Mouse (Mus musculus): Measurements from ENCODE around the gene Supt20. TPM values are rescaled to one million over a fixed set of nuclear protein-coding genes. Genes with fewer than 3 reads are reported as not detected.

The Supt20 gene
- 31.6 and 34.8 TPM in 2 replicates for total RNA-seq (2012; rRNA removed)
- 10 to 100 TPM in 1 of 2 experiments, not detected in 1; 66.6 TPM for polyA plus RNA-seq (2012; ENCODE audit: insufficient read depth in 1 of 2, insufficient read length in 2 of 2, low read depth in 1 of 2, low replicate concordance in 2 of 2, missing spikeins in 1 of 2)

DNA sequence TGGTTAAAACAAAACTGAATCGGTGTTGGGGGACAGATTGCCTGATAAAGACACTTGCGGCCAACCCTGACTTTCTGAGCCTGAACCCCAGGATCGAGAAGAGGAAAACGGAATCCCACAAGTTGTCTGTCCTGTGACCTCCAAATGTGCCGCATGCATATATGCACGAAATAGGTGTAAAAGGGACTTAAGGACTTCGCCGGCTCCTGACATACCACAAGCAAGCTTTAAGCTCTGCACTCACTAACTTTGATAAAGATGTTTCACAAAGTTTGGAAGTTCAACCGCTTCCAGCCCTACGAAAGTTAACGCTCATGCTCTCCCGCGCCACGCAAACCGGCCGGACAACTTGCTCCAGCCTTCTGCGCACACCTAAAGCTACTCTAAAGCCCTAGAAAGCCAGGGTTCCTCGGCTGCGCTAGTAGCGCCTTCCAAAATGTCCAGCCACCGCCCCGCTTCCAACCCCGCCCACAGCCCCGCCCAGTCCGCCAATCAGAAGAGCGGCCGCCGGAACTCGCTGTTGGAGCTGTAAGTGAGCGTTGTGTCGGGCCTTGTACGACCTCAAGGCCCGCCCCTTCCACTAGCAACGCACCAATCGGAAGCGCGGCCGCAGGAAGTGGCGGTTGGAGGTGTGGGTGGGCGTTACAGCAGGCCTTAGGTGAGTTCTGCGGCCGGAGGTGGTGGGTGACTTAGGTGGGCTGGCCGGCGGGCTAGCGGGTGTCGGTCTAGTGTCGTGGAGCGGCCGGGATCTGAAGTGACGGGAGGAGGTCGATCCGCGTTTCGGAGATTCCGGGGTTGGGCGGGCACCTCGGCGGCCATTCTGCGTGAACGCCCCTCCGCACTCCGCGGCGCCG lies at the start of gene Supt20:
TSS of gene Supt20 (plus strand) at position 606 of the 854 bp plus-strand sequence.
- Histone ChIP-seq H3K9ac (ENCODE audit: control insufficient read depth, low read depth, low read length, poor library complexity, severe bottlenecking) (peak within 1 kb of the TSS; percentile 81), H3K27ac (ENCODE audit: control insufficient read depth, low read depth, low read length) (peak within 1 kb of the TSS; percentile 85), H3K27me3 (ENCODE audit: control insufficient read depth in 1 of 2, insufficient read depth in 2 of 2, low read length in 2 of 2) (no peaks in the 10 kb centered on the region), H3K36me3 (ENCODE audit: control insufficient read depth in 1 of 2, insufficient read depth in 2 of 2, low read length in 2 of 2) (peaks cover 9 to 13% of the 10 kb centered on the region in 2 experiments; a peak in 3 of 4 replicates), H3K79me2 (ENCODE audit: control insufficient read depth, insufficient read depth, low read length, poor library complexity) (peaks cover 6% of the 10 kb centered on the region), H3K4me1 (ENCODE audit: control insufficient read depth in 1 of 2, insufficient read depth in 2 of 2, low read length in 2 of 2) (peaks cover 8 to 12% of the 10 kb centered on the region in 2 experiments), H3K4me3 (ENCODE audit: control insufficient read depth in 1 of 2, insufficient read depth in 1 of 2, low read depth in 2 of 2, low read length in 2 of 2) (peak within 1 kb of the TSS; percentile 89 to 97), H3K9me3 (replicated peaks; ENCODE audit: insufficient read depth, low read length) (no peaks in the 10 kb centered on the region)
- TF ChIP-seq KAT2A (conservative IDR thresholded peaks at IDR 0.05; ENCODE audit: low read depth, low read length), result 0 out of 2 replicates have a peak, but pooled peaks have one; percentile 30
- TF ChIP-seq MXI1 (IDR thresholded peaks at IDR 0.05; ENCODE audit: low read depth, low read length), result peak; percentile 70; the same call in 1 of the 2 replicates
- TF ChIP-seq EP300 (IDR thresholded peaks at IDR 0.05; ENCODE audit: low read depth in 1 of 2, low read length in 2 of 2), result 0 out of 4 replicates have a peak, but pooled peaks of 1 of the 2 experiments have one; percentile 16
- TF ChIP-seq POLR2AphosphoS2 (IDR thresholded peaks at IDR 0.05; ENCODE audit: low read length), result peak; percentile 61; the same call in 1 of the 2 replicates
- TF ChIP-seq NRF1 (IDR thresholded peaks at IDR 0.05; ENCODE audit: insufficient read depth, low read depth, low read length, poor library complexity, severe bottlenecking), result 0 out of 2 replicates have a peak, but pooled peaks have one; percentile 23
- TF ChIP-seq POLR2A (IDR thresholded peaks at IDR 0.05; ENCODE audit: control insufficient read depth in 1 of 2, insufficient read depth in 1 of 2, low read depth in 1 of 2, low read length in 2 of 2, poor library complexity in 1 of 2), result peak; percentile 81
- no peak for TF ChIP-seq RCOR1 (IDR thresholded peaks at IDR 0.05; ENCODE audit: low read depth, low read length)
- TF ChIP-seq MYC (IDR thresholded peaks at IDR 0.05; ENCODE audit: low read depth, low read length), result no peak
- TF ChIP-seq SIN3A (IDR thresholded peaks at IDR 0.05; ENCODE audit: low read length), result peak; percentile 66
- no peak for TF ChIP-seq JUND (IDR thresholded peaks at IDR 0.05; ENCODE audit: low read depth, low read length)
- TF ChIP-seq ZMIZ1 (IDR thresholded peaks at IDR 0.05; ENCODE audit: low read depth, low read length), result peak; percentile 88
- TF ChIP-seq POLR2AphosphoS5 (IDR thresholded peaks at IDR 0.05; ENCODE audit: borderline replicate concordance, low read depth, low read length), result no peak
- no peak for TF ChIP-seq ZC3H11A (IDR thresholded peaks at IDR 0.05; ENCODE audit: low read depth, low read length)
- peak; percentile 45; the same call in 1 of the 2 replicates for TF ChIP-seq ELF1 (IDR thresholded peaks at IDR 0.05; ENCODE audit: low read depth, low read length)
- 0 out of 2 replicates have a peak, but pooled peaks have one; percentile 11 for TF ChIP-seq ETS1 (IDR thresholded peaks at IDR 0.05; ENCODE audit: low read depth, low read length)
- peak; percentile 95 for TF ChIP-seq MYB (IDR thresholded peaks at IDR 0.05; ENCODE audit: low read depth, low read length)
- no peak for TF ChIP-seq USF1 (IDR thresholded peaks at IDR 0.05; ENCODE audit: low read depth, low read length)
- peak; percentile 53 for TF ChIP-seq TCF12 (IDR thresholded peaks at IDR 0.05; ENCODE audit: low read depth, low read length)
- TF ChIP-seq GATA1 (IDR thresholded peaks at IDR 0.05; ENCODE audit: low read depth, low read length), result peak; percentile 22; the same call in 1 of the 2 replicates
- no peak for TF ChIP-seq RAD21 (IDR thresholded peaks at IDR 0.05; ENCODE audit: low read depth, low read length)
- TF ChIP-seq GABPA (IDR thresholded peaks at IDR 0.05; ENCODE audit: low read depth, low read length), result no peak
- no peak for TF ChIP-seq CHD1 (IDR thresholded peaks at IDR 0.05; ENCODE audit: low read depth, low read length)
- peak; percentile 42; the same call in 1 of the 2 replicates for TF ChIP-seq MAX (IDR thresholded peaks at IDR 0.05; ENCODE audit: low read length)
- peak; percentile 74 for TF ChIP-seq NELFE (IDR thresholded peaks at IDR 0.05; ENCODE audit: low read depth, low read length)
- TF ChIP-seq TBP (IDR thresholded peaks at IDR 0.05; ENCODE audit: low read depth, low read length), result peak; percentile 64
- peak; percentile 86 for TF ChIP-seq HCFC1 (IDR thresholded peaks at IDR 0.05; ENCODE audit: low read depth, low read length)
- no peak for TF ChIP-seq MAFK (IDR thresholded peaks at IDR 0.05; ENCODE audit: borderline replicate concordance, low read depth, low read length)
- peak; percentile 97 for DNase-seq (ENCODE audit: low read depth, low spot score)
